Mouse (Mus musculus) lung, embryonic 16.5 days (tissue): ENCODE data around the gene Slc9b2. TPM values are rescaled to one million over a fixed set of nuclear protein-coding genes. Genes with fewer than 3 reads are reported as not detected.

Experiments used
- ATAC-seq: fragments of 200-750 bp; cut with Nextera tagmentation; 2 replicates; pipeline ENCODE4 v1.8.0; 2017; ENCODE audit warnings: low read depth, mild to moderate bottlenecking, moderate library complexity
- H3K27ac ChIP-seq: fragments of 300-500 bp; sonication (generic); 2 replicates; pipeline ENCODE4 v1.5.1; 2014; ENCODE audit warnings: mild to moderate bottlenecking, control low read depth, low read length
- H3K27me3 ChIP-seq: fragments of 300-500 bp; sonication (generic); 2 replicates; pipeline ENCODE4 v1.6.1; 2014; ENCODE audit warnings: low read depth, low read length, mixed read lengths; ENCODE audit not compliant: control insufficient read depth, insufficient read depth
- H3K36me3 ChIP-seq: fragments of 300-500 bp; sonication (generic); 2 replicates; pipeline ENCODE4 v1.6.1; 2014; ENCODE audit warnings: low read length; ENCODE audit not compliant: control insufficient read depth, insufficient read depth
- H3K4me1 ChIP-seq: fragments of 300-500 bp; sonication (generic); replicated peaks from 2 replicates; pipeline ENCODE4 v1.6.1; 2014; ENCODE audit warnings: low read length, mixed read lengths; ENCODE audit not compliant: control insufficient read depth, insufficient read depth
- H3K4me2 ChIP-seq: fragments of 300-500 bp; sonication (generic); 2 replicates; pipeline ENCODE4 v1.6.1; 2014; ENCODE audit warnings: low read depth, low read length, control low read depth
- H3K4me3 ChIP-seq: fragments of 300-500 bp; sonication (generic); 2 replicates; pipeline ENCODE4 v1.5.1; 2014; ENCODE audit warnings: mild to moderate bottlenecking, low read length, control low read depth
- H3K9ac ChIP-seq: fragments of 300-500 bp; sonication (generic); 2 replicates; pipeline ENCODE4 v1.6.1; 2014; ENCODE audit warnings: low read length, control low read depth
- H3K9me3 ChIP-seq: fragments of 300-500 bp; sonication (generic); 2 replicates; pipeline ENCODE4 v1.6.1; 2016; ENCODE audit warnings: low read length; ENCODE audit not compliant: control insufficient read depth
- WGBS: fragments of 180-500 bp; shearing (Covaris S2); extraction: QIAGEN DNeasy Blood & Tissue Kit; methylation state at CpG from one replicate; pipeline ENCODE4 v1.1.7; 2014; 5-methylcytosine and 5-hydroxymethylcytosine counted together
- polyA plus RNA-seq: library from polyadenylated mRNA; unstranded; fragments of >200 nt; fragmentation: Nextera tagmentation; extraction: Ambion mirVana; gene quantifications from 2 replicates; pipeline ENCODE4 v1.2.1, GENCODE M21; 2015

Slc9b2 gene
- 1.1 and 1.8 TPM in 2 replicates for polyA plus RNA-seq

GRCm38 (mm10) chr3:135307411-135308259, at the start of gene Slc9b2:
TSS of gene Slc9b2 (plus strand) at chr3:135307700.
- Histone ChIP-seq H3K4me1 (no peaks in the 10 kb centered on the region; the same call in 1 of the 2 replicates), H3K27ac (no peak within 1 kb of the TSS), H3K4me2 (peak within 1 kb of the TSS; percentile 80), H3K9ac (peak within 1 kb of the TSS; percentile 57), H3K4me3 (peak within 1 kb of the TSS; percentile 50), H3K36me3 (no peaks in the 10 kb centered on the region), H3K9me3 (no peaks in the 10 kb centered on the region), H3K27me3 (no peaks in the 10 kb centered on the region)
- 9% methylated on average over 27 of the region's 28 CpGs for WGBS
- peak; percentile 96 for ATAC-seq

- Histone ChIP-seq H3K4me3 (no peak overlapping the region), H3K36me3 (peaks cover 54% of the 10 kb centered on the region), H3K9me3 (no peaks in the 10 kb centered on the region), H3K27me3 (no peaks in the 10 kb centered on the region), H3K4me2 (no peak overlapping the region), H3K9ac (no peak overlapping the region), H3K27ac (no peak overlapping the region), H3K4me1 (no peaks in the 10 kb centered on the region)
- ATAC-seq, result no peak
- WGBS, result 87% methylated on average over 10 of the region's 10 CpGs
Observed at GRCm38 (mm10) chr3:135258919-135259318, 48.6 kb upstream of the Slc9b2 start.

DNA sequence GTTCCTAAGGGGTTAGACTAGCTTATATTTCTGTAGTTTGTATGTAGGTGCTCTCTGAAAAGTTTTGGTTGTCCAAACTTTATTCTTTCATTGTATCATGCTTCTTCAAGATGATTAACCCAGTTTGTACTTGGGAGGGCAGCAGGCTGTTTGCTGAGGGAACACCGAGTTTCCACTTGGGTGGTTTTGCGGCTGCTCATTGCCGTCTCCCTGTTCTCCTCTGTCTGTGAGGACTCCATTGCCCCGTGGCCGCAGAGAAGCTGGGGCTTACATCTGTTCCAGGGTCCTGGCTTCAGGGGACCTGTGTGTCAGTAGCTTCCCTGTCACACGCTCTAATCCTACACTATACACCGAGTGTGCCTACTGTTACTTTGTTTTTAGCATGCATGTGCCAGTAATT, 47.3 kb upstream of the Slc9b2 start:
- H3K4me3 ChIP-seq, result no peak overlapping the region
- WGBS, result 91% methylated on average over 7 of the region's 7 CpGs
- no peak overlapping the region for H3K4me2 ChIP-seq
- H3K4me1 ChIP-seq, result no peaks in the 10 kb centered on the region
- no peak for ATAC-seq
- H3K9me3 ChIP-seq, result no peaks in the 10 kb centered on the region
- H3K9ac ChIP-seq, result no peak overlapping the region
- H3K36me3 ChIP-seq, result peaks cover 59% of the 10 kb centered on the region
- H3K27ac ChIP-seq, result no peak overlapping the region
- no peaks in the 10 kb centered on the region for H3K27me3 ChIP-seq

DNA sequence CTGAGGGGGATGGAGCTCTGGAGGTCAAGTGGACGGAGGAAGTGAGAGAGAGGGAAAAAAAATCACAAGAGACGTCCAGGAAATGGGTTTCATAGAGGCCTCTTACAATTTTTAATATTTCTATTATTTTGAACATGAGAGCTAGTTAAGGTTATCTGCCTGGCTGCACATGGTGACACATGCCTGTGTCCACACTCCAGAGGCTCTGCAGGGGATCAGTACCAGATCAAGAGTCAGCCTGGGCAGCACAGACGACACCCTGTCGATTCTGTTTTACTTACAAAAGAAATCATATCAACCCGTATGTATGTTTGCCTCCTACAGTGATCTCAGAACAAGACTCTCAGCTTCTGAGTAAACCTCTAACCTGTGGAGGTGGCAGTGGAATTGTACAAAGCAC, 38.9 kb upstream of the Slc9b2 start:
- Histone ChIP-seq H3K4me3 (no peak overlapping the region), H3K27me3 (no peaks in the 10 kb centered on the region), H3K4me2 (no peak overlapping the region), H3K36me3 (peaks cover 45% of the 10 kb centered on the region), H3K27ac (no peak overlapping the region), H3K9ac (no peak overlapping the region), H3K9me3 (no peaks in the 10 kb centered on the region), H3K4me1 (no peaks in the 10 kb centered on the region)
- ATAC-seq, result no peak
- 85% methylated on average over 5 of the region's 5 CpGs for WGBS

- 73% methylated on average over 10 of the region's 10 CpGs for WGBS
- Histone ChIP-seq H3K4me3 (no peak overlapping the region), H3K27ac (no peak overlapping the region), H3K9ac (no peak overlapping the region), H3K27me3 (no peaks in the 10 kb centered on the region), H3K9me3 (no peaks in the 10 kb centered on the region), H3K4me1 (no peaks in the 10 kb centered on the region), H3K36me3 (peaks cover 43% of the 10 kb centered on the region), H3K4me2 (no peak overlapping the region)
- no peak for ATAC-seq
Observed at GRCm38 (mm10) chr3:135269391-135269990, 38.0 kb upstream of the Slc9b2 start.

- Histone ChIP-seq H3K27ac (no peak overlapping the region), H3K9ac (no peak overlapping the region), H3K9me3 (no peaks in the 10 kb centered on the region), H3K4me2 (no peak overlapping the region), H3K4me3 (no peak overlapping the region), H3K4me1 (no peaks in the 10 kb centered on the region), H3K36me3 (peaks cover 27% of the 10 kb centered on the region; the same call in 1 of the 2 replicates), H3K27me3 (no peaks in the 10 kb centered on the region)
- ATAC-seq, result 0 out of 2 replicates have a peak, but pooled peaks have one; percentile 15
- 62% methylated on average over 12 of the region's 12 CpGs for WGBS
Observed at GRCm38 (mm10) chr3:135272627-135273026, 34.9 kb upstream of the Slc9b2 start.

DNA sequence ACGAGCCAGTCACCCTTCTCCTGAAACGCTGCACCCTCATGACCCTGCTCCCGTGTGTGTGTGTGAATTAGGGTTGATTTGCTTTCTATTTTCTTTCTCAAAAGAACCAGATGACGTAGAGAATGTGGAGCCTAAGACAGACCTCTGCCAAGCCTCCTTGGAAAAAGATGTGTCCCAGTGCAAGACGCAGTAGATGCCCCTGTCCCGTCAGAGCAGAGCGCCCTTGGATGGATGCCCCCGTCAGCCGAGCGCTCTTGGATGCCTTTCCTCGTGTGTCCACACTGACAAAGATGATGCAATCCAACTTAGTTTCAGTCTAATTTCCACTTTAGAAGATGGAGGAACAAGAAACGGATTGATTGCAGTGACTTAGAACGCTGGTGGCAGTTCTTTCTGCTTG, 34.5 kb upstream of the Slc9b2 start:
- ATAC-seq, result 0 out of 2 replicates have a peak, but pooled peaks have one; percentile 47
- no peaks in the 10 kb centered on the region for H3K9me3 ChIP-seq
- H3K4me3 ChIP-seq, result no peak overlapping the region
- no peak overlapping the region for H3K4me2 ChIP-seq
- no peak overlapping the region for H3K27ac ChIP-seq
- WGBS, result 73% methylated on average over 13 of the region's 13 CpGs
- H3K9ac ChIP-seq, result no peak overlapping the region
- H3K27me3 ChIP-seq, result no peaks in the 10 kb centered on the region
- H3K36me3 ChIP-seq, result peaks cover 24% of the 10 kb centered on the region; the same call in 1 of the 2 replicates
- H3K4me1 ChIP-seq, result no peaks in the 10 kb centered on the region

GRCm38 (mm10) chr3:135280160-135280559, 27.3 kb upstream of the Slc9b2 start:
- ATAC-seq, result no peak
- no peak overlapping the region for H3K27ac ChIP-seq
- 58% methylated on average over 4 of the region's 4 CpGs for WGBS
- no peaks in the 10 kb centered on the region for H3K27me3 ChIP-seq
- no peak overlapping the region for H3K9ac ChIP-seq
- no peak overlapping the region for H3K4me2 ChIP-seq
- H3K36me3 ChIP-seq, result no peaks in the 10 kb centered on the region
- no peak overlapping the region for H3K4me3 ChIP-seq
- H3K4me1 ChIP-seq, result no peaks in the 10 kb centered on the region
- H3K9me3 ChIP-seq, result no peaks in the 10 kb centered on the region

- 21% methylated on average over 14 of the region's 14 CpGs for WGBS
- Histone ChIP-seq H3K9me3 (no peaks in the 10 kb centered on the region), H3K4me2 (peak within 1 kb of the TSS; percentile 45), H3K9ac (peak within 1 kb of the TSS; percentile 51; the same call in 1 of the 2 replicates), H3K4me3 (peak within 1 kb of the TSS; percentile 22), H3K27ac (no peak within 1 kb of the TSS), H3K4me1 (no peaks in the 10 kb centered on the region), H3K36me3 (no peaks in the 10 kb centered on the region), H3K27me3 (no peaks in the 10 kb centered on the region)
- ATAC-seq, result peak; percentile 77
Observed at GRCm38 (mm10) chr3:135280669-135281415, 26.7 kb upstream of the Slc9b2 start, which contains the start of gene Bdh2. TSS of gene Bdh2 (plus strand) at chr3:135281221.
